Mouse (Mus musculus) limb, embryonic 11.5 days (tissue): Measurements from ENCODE around the gene Cnmd. TPM values are rescaled to one million over a fixed set of nuclear protein-coding genes. Genes with fewer than 3 reads are reported as not detected.

Experiments used
- ATAC-seq: fragments of 200-750 bp; cut with Nextera tagmentation; 2 replicates; pipeline ENCODE4 v1.8.0; 2017; ENCODE audit warnings: low read depth; ENCODE audit not compliant: insufficient number of reproducible peaks, low FRiP score, low TSS enrichment
- DNase-seq: peaks from one replicate; pipeline ENCODE4 v3.0.0-alpha.2; 2015; ENCODE audit warnings: low spot score
- H3K27ac ChIP-seq: fragments of 300-500 bp; sonication (generic); replicated peaks from 2 replicates; pipeline ENCODE4 v1.5.1; 2014; ENCODE audit warnings: low read depth, mild to moderate bottlenecking, low read length
- H3K27me3 ChIP-seq: fragments of 300-500 bp; sonication (generic); 2 replicates; pipeline ENCODE4 v1.6.1; 2014; ENCODE audit warnings: mild to moderate bottlenecking, low read length, mixed read lengths; ENCODE audit not compliant: control insufficient read depth, insufficient read depth
- H3K36me3 ChIP-seq: fragments of 300-500 bp; sonication (generic); 2 replicates; pipeline ENCODE4 v1.6.1; 2014; ENCODE audit warnings: mild to moderate bottlenecking, low read length, moderate library complexity, mixed read lengths; ENCODE audit not compliant: control insufficient read depth, insufficient read depth
- H3K4me1 ChIP-seq: fragments of 300-500 bp; sonication (generic); 2 replicates; pipeline ENCODE4 v1.6.1; 2014; ENCODE audit warnings: low read length, mixed read lengths; ENCODE audit not compliant: control insufficient read depth, insufficient read depth
- H3K4me2 ChIP-seq: fragments of 300-500 bp; sonication (generic); 2 replicates; pipeline ENCODE4 v1.6.1; 2014; ENCODE audit warnings: low read depth, mild to moderate bottlenecking, moderate library complexity; ENCODE audit not compliant: severe bottlenecking
- H3K4me3 ChIP-seq: fragments of 300-500 bp; sonication (generic); 2 replicates; pipeline ENCODE4 v1.5.1; 2014; ENCODE audit warnings: low read depth, low read length
- H3K9ac ChIP-seq: fragments of 300-500 bp; sonication (generic); 2 replicates; pipeline ENCODE4 v1.6.1; 2014; ENCODE audit warnings: mild to moderate bottlenecking, low read length
- H3K9me3 ChIP-seq: fragments of 300-500 bp; sonication (generic); 2 replicates; pipeline ENCODE4 v1.6.1; 2016; ENCODE audit warnings: low read length; ENCODE audit not compliant: control insufficient read depth
- WGBS: fragments of 180-500 bp; shearing (Covaris S2); extraction: QIAGEN DNeasy Blood & Tissue Kit; methylation state at CpG from one replicate; pipeline ENCODE4 v1.1.7; 2014; 5-methylcytosine and 5-hydroxymethylcytosine counted together
- polyA plus RNA-seq: library from polyadenylated mRNA; unstranded; fragments of >200 nt; fragmentation: Nextera tagmentation; extraction: Ambion mirVana; gene quantifications from 2 replicates; pipeline ENCODE4 v1.2.1, GENCODE M21; 2014

Gene Cnmd
- polyA plus RNA-seq, 1 experiment from 2014 or later = 15.2 TPM

DNA sequence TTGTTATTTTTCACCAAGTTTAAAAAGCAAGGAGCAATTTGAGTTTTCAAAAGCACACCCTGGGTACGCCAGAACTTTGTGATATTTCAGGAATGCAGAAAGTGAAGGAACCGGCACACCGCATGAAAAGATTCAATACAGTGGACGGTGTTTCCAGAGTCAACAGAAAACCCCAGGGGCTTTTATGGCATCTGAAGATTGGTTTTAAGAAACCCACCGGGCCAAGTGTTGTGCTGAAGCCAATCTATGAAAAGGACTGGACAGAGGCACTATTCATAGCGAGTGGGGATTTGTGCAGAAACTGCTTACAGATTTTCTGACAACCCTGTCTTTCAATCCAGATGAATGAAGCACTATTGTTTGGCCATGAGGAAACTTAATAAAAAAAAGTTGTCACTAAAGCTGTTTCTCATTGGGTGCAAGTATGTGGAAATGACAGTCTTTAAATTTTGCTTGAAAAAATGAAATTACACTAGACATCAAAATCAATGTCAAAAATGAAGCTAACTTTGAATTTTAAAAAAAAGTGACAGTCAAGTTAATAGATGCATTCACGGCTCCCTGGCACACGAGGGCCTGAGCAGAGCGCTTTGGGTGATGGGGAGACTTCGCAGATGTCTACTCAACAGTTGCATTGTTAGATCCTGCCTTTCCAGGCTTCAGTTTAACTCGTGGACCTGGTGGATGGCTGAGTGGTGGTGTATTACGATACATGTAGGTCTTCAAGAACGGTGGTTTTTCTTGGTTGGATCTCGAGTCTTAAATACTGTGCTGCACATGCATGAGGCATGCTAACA is 16.1 kb upstream of the Cnmd start:
- H3K4me2 ChIP-seq = no peak overlapping the region
- peak; percentile 66 for ATAC-seq

GRCm38 (mm10) chr14:79677108-79677753 is 15.3 kb upstream of the Cnmd start:
- H3K9ac ChIP-seq = no peak overlapping the region
- WGBS = 54% methylated on average over 15 of the region's 15 CpGs
- H3K4me2 ChIP-seq = no peak overlapping the region
- no peak overlapping the region; the same call in none of the 2 replicates for H3K27ac ChIP-seq
- no peak overlapping the region for H3K4me3 ChIP-seq
- DNase-seq (no peak), ATAC-seq (peak; percentile 67; the same call in 1 of the 2 replicates)
- no peaks in the 10 kb centered on the region for H3K9me3 ChIP-seq
- H3K4me1 ChIP-seq = no peaks in the 10 kb centered on the region
- H3K36me3 ChIP-seq = no peaks in the 10 kb centered on the region
- H3K27me3 ChIP-seq = no peaks in the 10 kb centered on the region

More for the DNA sequence above, 16.1 kb upstream of the Cnmd start:
- WGBS = 62% methylated on average over 14 of the region's 14 CpGs
- DNase-seq = peak; percentile 32
- H3K4me1 ChIP-seq = no peaks in the 10 kb centered on the region
- H3K4me3 ChIP-seq = no peak overlapping the region
- H3K27me3 ChIP-seq = no peaks in the 10 kb centered on the region
- peak overlapping the region; percentile 24; the same call in 1 of the 2 replicates for H3K27ac ChIP-seq
- no peaks in the 10 kb centered on the region for H3K9me3 ChIP-seq
- H3K9ac ChIP-seq = no peak overlapping the region
- H3K36me3 ChIP-seq = no peaks in the 10 kb centered on the region

DNA sequence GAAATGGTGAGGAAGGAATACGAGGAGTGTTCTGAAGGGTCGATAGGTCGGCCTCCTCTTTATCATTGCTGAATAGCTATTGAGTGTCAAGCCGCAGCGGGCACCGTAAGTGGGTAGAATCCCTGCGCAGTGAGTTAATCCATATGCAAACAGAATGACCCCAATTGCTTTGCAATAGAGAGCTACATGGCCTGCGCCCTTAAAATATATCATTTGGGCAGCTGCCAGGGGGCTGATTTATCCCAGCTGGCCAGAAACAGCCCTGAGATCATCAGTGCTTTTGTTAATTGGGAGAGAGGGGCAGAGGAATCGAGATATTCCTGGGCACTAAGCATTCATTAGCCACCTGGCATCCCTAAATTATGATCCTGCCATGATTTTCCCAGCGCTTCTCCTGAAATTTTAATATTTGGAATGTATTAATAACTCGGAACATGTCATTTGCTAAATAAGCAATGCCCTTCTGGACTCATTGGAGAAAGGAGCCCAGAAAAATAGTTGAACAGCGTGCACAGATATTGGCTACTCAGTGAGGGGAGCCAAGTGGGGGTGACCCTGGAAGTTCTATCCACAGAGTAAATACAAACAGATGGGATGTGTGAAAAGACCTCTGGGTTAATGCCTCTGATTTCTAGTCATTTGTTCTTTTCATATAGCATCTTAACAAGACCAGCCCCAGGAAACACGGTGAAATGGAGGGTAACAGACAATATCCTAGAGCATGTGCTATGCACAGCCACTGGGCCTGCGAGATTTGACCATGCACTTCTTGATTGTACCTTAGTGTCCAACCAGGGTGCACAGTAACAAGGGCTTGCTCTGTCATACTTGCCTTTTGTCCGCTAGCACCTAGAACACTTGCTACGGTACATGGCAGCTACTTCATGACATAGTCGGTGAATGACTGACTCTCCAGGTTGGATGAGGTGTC is 11.4 kb upstream of the Cnmd start:
- WGBS = 71% methylated on average over 17 of the region's 17 CpGs
- DNase-seq = no peak

DNA sequence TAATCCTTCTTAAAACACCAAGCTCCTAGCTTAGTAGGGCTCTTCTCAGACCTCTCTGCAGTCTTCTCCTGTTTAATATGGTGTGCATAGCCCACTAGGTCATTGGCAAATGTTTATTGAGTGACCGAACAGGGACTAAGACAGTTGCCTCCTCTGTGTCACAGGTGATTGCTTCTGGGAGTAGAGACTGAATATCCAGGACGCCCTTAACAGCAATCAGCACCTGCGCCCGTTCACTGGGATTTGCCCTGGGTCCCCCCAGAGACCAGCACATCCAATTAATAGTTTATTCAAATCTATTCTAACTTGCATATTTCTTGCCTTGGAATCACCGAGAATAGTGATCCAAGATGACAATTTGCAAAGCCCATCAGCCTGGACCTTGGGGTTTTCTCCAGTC is 10.6 kb upstream of the Cnmd start:
- Histone ChIP-seq H3K9ac (no peak overlapping the region), H3K4me2 (no peak overlapping the region), H3K36me3 (no peaks in the 10 kb centered on the region), H3K9me3 (no peaks in the 10 kb centered on the region), H3K27ac (no peak overlapping the region), H3K4me1 (no peaks in the 10 kb centered on the region), H3K4me3 (no peak overlapping the region), H3K27me3 (no peaks in the 10 kb centered on the region)
- 89% methylated on average over 5 of the region's 5 CpGs for WGBS
- no peak for DNase-seq
- ATAC-seq = no peak

More for the DNA sequence above, 11.4 kb upstream of the Cnmd start:
- no peaks in the 10 kb centered on the region for H3K36me3 ChIP-seq
- H3K27ac ChIP-seq = no peak overlapping the region
- H3K27me3 ChIP-seq = no peaks in the 10 kb centered on the region
- no peaks in the 10 kb centered on the region for H3K9me3 ChIP-seq
- H3K4me1 ChIP-seq = no peaks in the 10 kb centered on the region
- H3K9ac ChIP-seq = no peak overlapping the region
- ATAC-seq = no peak
- no peak overlapping the region for H3K4me2 ChIP-seq
- H3K4me3 ChIP-seq = no peak overlapping the region

GRCm38 (mm10) chr14:79671008-79671407 is 9.0 kb upstream of the Cnmd start:
- Histone ChIP-seq H3K9me3 (no peaks in the 10 kb centered on the region), H3K4me3 (no peak overlapping the region), H3K36me3 (no peaks in the 10 kb centered on the region), H3K27me3 (no peaks in the 10 kb centered on the region), H3K27ac (no peak overlapping the region), H3K9ac (no peak overlapping the region), H3K4me1 (no peaks in the 10 kb centered on the region), H3K4me2 (no peak overlapping the region)
- WGBS = 85% methylated on average over 3 of the region's 3 CpGs
- DNase-seq = no peak
- ATAC-seq = no peak

DNA sequence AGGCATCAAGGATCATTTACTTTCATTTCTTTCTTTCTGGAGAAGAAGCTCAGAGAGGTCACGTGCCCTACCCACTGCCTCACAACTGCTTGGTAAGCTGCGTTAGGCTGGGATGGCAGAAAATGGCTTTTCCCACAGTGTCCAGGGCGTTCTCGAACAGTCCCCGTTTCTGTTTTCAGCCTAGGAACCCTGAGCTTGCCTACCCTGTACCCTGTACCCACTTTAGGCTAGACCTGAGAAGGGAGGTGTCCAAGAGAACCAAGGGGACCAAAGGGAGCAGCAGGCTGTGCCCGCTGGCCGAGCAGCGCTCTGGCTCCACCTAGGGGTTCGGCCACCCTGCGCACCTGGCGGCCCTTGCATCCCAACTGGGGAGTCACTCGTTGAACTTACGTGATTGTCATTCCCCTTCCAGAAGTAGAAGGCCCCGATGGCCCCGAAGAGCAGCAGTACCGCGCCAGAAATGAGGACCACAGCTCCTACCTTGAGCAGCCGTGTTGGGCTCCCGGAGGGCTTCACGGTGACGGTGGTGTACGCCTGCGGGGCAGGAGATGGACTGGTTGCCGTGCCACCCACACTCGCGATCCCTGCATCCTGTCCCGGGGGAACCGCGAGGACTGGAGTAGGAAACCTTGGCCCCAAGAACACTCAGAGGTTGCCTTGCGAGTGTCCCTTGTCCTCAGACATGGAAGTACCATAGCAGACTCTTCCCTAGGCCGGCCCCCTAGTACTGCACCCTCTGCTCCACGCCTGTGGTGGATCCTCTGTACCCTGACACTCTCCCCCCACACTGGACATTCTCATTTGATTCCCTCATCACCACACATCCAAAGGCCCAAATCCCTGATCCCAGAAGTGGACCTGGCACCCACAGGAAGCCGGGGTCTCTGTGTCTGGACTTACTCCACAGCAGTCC is 709 bp downstream of the Cnmd start:
- H3K4me3 ChIP-seq = peak overlapping the region; percentile 12
- H3K27ac ChIP-seq = no peak overlapping the region
- peak overlapping the region; percentile 45 for H3K4me2 ChIP-seq
- peak; percentile 72; the same call in 1 of the 2 replicates for ATAC-seq
- no peaks in the 10 kb centered on the region for H3K27me3 ChIP-seq
- peak; percentile 79 for DNase-seq
- H3K9ac ChIP-seq = peak overlapping the region; percentile 28
- no peaks in the 10 kb centered on the region for H3K4me1 ChIP-seq
- WGBS = 13% methylated on average over 33 of the region's 33 CpGs
- no peaks in the 10 kb centered on the region for H3K36me3 ChIP-seq
- H3K9me3 ChIP-seq = no peaks in the 10 kb centered on the region

DNA sequence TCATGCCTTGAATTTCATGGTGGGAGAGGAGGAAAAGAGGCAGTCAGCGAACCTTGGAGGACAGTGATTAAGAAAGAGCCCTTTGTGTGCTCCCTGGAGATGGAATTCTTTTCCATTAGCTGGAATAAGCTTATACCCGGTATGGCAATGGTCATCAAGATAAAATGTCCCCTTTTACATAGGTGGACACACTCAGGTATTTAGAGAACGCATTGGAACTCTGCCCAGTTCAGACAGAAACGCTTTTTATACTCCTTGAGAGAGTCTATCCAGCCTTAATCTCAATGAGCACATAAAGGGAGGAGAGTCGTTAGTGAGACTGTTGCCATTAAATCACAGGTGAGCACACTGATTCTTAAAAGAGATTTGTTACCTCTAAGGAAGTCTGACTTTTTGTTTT is 1.5 kb downstream of the Cnmd start:
- DNase-seq = no peak
- peak overlapping the region; percentile 45; the same call in 1 of the 2 replicates for H3K4me2 ChIP-seq
- no peak for ATAC-seq
- H3K27ac ChIP-seq = no peak overlapping the region
- no peak overlapping the region for H3K9ac ChIP-seq
- H3K27me3 ChIP-seq = no peaks in the 10 kb centered on the region
- no peaks in the 10 kb centered on the region for H3K36me3 ChIP-seq
- 64% methylated on average over 5 of the region's 5 CpGs for WGBS
- no peaks in the 10 kb centered on the region for H3K4me1 ChIP-seq
- no peaks in the 10 kb centered on the region for H3K9me3 ChIP-seq
- no peak overlapping the region for H3K4me3 ChIP-seq
